Mouse (Mus musculus): Measurements from ENCODE around the gene Tmbim4. TPM values are rescaled to one million over a fixed set of nuclear protein-coding genes. Genes with fewer than 3 reads are reported as not detected.
"Not testable (repeated sequence)": the region's sequence is repeated elsewhere in the genome, so short reads cannot be mapped to it uniquely, and the experiment has no call there.

The Tmbim4 gene
- total and polyA plus RNA-seq, 2 experiments from 2014 or later = 40.4 to 100 TPM

- DNase-seq (peak; percentile 91), ATAC-seq (peak; percentile 96)
- H3K9ac ChIP-seq = peak overlapping the region; percentile 70
- H3K27me3 ChIP-seq (ENCODE audit: insufficient read depth, low read length) = no peaks in the 10 kb centered on the region
- WGBS = 5% methylated on average over 53 of the region's 53 CpGs
- peak overlapping the region; percentile 57; the same call in 1 of the 2 replicates for H3K27ac ChIP-seq (ENCODE audit: low read depth, low read length)
- no peaks in the 10 kb centered on the region for H3K36me3 ChIP-seq (ENCODE audit: insufficient read depth)
- no peaks in the 10 kb centered on the region for H3K4me1 ChIP-seq (ENCODE audit: insufficient read depth)
- no peaks in the 10 kb centered on the region for H3K9me3 ChIP-seq (ENCODE audit: low read length)
- H3K4me3 ChIP-seq (ENCODE audit: low read depth, low read length) = peak overlapping the region; percentile 66
- peak; percentile 63 for TF ChIP-seq CTCF (IDR thresholded peaks at IDR 0.05; ENCODE audit: low read depth)
- H3K4me2 ChIP-seq (ENCODE audit: low read depth) = peak overlapping the region; percentile 54
Measured at GRCm38 (mm10) chr10:120208575-120209538, 7.5 kb downstream of the Tmbim4 start.

- ATAC-seq = no peak
- WGBS = 69% methylated on average over 6 of the region's 6 CpGs
Measured at GRCm38 (mm10) chr10:120209539-120209925, 8.1 kb downstream of the Tmbim4 start.

GRCm38 (mm10) chr10:120210096-120210495 lies 8.7 kb downstream of the Tmbim4 start:
- Histone ChIP-seq H3K36me3 (ENCODE audit: insufficient read depth) (no peaks in the 10 kb centered on the region), H3K9ac (no peak overlapping the region), H3K4me3 (ENCODE audit: low read depth, low read length) (no peak overlapping the region), H3K4me2 (ENCODE audit: low read depth) (peak overlapping the region; percentile 10; the same call in 1 of the 2 replicates), H3K4me1 (ENCODE audit: insufficient read depth) (no peaks in the 10 kb centered on the region), H3K27ac (ENCODE audit: low read depth, low read length) (no peak overlapping the region), H3K27me3 (ENCODE audit: insufficient read depth, low read length) (no peaks in the 10 kb centered on the region), H3K9me3 (ENCODE audit: low read length) (no peaks in the 10 kb centered on the region)
- no peak for ATAC-seq
- no peak for DNase-seq
- WGBS = 89% methylated on average over 3 of the region's 3 CpGs
- TF ChIP-seq CTCF (IDR thresholded peaks at IDR 0.05; ENCODE audit: low read depth) = no peak

More at GRCm38 (mm10) chr10:120209539-120209925, 8.1 kb downstream of the Tmbim4 start:
- Histone ChIP-seq H3K36me3 (ENCODE audit: insufficient read depth) (no peaks in the 10 kb centered on the region), H3K4me3 (ENCODE audit: low read depth, low read length) (peak overlapping the region; percentile 66), H3K27ac (ENCODE audit: low read depth, low read length) (no peak overlapping the region), H3K4me1 (ENCODE audit: insufficient read depth) (no peaks in the 10 kb centered on the region), H3K4me2 (ENCODE audit: low read depth) (peak overlapping the region; percentile 54), H3K27me3 (ENCODE audit: insufficient read depth, low read length) (no peaks in the 10 kb centered on the region), H3K9me3 (ENCODE audit: low read length) (no peaks in the 10 kb centered on the region), H3K9ac (no peak overlapping the region)
- no peak for TF ChIP-seq CTCF (IDR thresholded peaks at IDR 0.05; ENCODE audit: low read depth)
- no peak for DNase-seq

- ATAC-seq = not testable (repeated sequence)
Measured at GRCm38 (mm10) chr10:120217099-120217498, 15.7 kb downstream of the Tmbim4 start.

GRCm38 (mm10) chr10:120218996-120219395 lies 17.6 kb downstream of the Tmbim4 start:
- Histone ChIP-seq H3K27me3 (ENCODE audit: insufficient read depth, low read length) (no peaks in the 10 kb centered on the region), H3K27ac (ENCODE audit: low read depth, low read length) (no peak overlapping the region), H3K4me3 (ENCODE audit: low read depth, low read length) (no peak overlapping the region), H3K36me3 (ENCODE audit: insufficient read depth) (peaks cover 16% of the 10 kb centered on the region), H3K4me2 (ENCODE audit: low read depth) (no peak overlapping the region), H3K4me1 (ENCODE audit: insufficient read depth) (no peaks in the 10 kb centered on the region), H3K9ac (no peak overlapping the region), H3K9me3 (ENCODE audit: low read length) (no peaks in the 10 kb centered on the region)
- no peak for TF ChIP-seq CTCF (IDR thresholded peaks at IDR 0.05; ENCODE audit: low read depth)
- DNase-seq (no peak), ATAC-seq (no peak)
- WGBS = 93% methylated on average over 10 of the region's 10 CpGs

More at GRCm38 (mm10) chr10:120217099-120217498, 15.7 kb downstream of the Tmbim4 start:
- not testable (repeated sequence) for H3K27ac ChIP-seq (ENCODE audit: low read depth, low read length); H3K4me2 ChIP-seq (ENCODE audit: low read depth); H3K27me3 ChIP-seq (ENCODE audit: insufficient read depth, low read length); H3K4me1 ChIP-seq (ENCODE audit: insufficient read depth); H3K9ac ChIP-seq; H3K9me3 ChIP-seq (ENCODE audit: low read length); DNase-seq; H3K4me3 ChIP-seq (ENCODE audit: low read depth, low read length)
- 83% methylated on average over 1 of the region's 1 CpGs for WGBS
- peaks cover 16% of the 10 kb centered on the region for H3K36me3 ChIP-seq (ENCODE audit: insufficient read depth)

- ATAC-seq (no peak), DNase-seq (no peak)
- Histone ChIP-seq H3K4me3 (ENCODE audit: low read depth, low read length) (no peak overlapping the region), H3K9me3 (ENCODE audit: low read length) (no peaks in the 10 kb centered on the region), H3K4me2 (ENCODE audit: low read depth) (no peak overlapping the region), H3K4me1 (ENCODE audit: insufficient read depth) (no peaks in the 10 kb centered on the region), H3K9ac (no peak overlapping the region), H3K36me3 (ENCODE audit: insufficient read depth) (peaks cover 16% of the 10 kb centered on the region), H3K27me3 (ENCODE audit: insufficient read depth, low read length) (no peaks in the 10 kb centered on the region), H3K27ac (ENCODE audit: low read depth, low read length) (no peak overlapping the region)
- WGBS = 86% methylated on average over 14 of the region's 14 CpGs
- TF ChIP-seq CTCF (IDR thresholded peaks at IDR 0.05; ENCODE audit: low read depth) = no peak
Measured at GRCm38 (mm10) chr10:120219578-120220359, 18.4 kb downstream of the Tmbim4 start.
